Mouse (Mus musculus) heart, embryonic 15.5 days (tissue): ENCODE results near the gene Pde4a. TPM values are rescaled to one million over a fixed set of nuclear protein-coding genes. Genes with fewer than 3 reads are reported as not detected.
"Not testable (repeated sequence)": the region's sequence is repeated elsewhere in the genome, so short reads cannot be mapped to it uniquely, and the experiment has no call there.

Experiments
- ATAC-seq: fragments of 200-750 bp; cut with Nextera tagmentation; replicated peaks from 2 replicates; pipeline ENCODE4 v1.8.0; 2017; ENCODE audit warnings: low read depth, moderate TSS enrichment; ENCODE audit not compliant: insufficient number of reproducible peaks, insufficient read depth, low FRiP score
- H3K27ac ChIP-seq: fragments of 300-500 bp; sonication (generic); 2 replicates; pipeline ENCODE4 v1.5.1; 2015; ENCODE audit warnings: mild to moderate bottlenecking, inconsistent platforms
- H3K27me3 ChIP-seq: fragments of 300-500 bp; sonication (generic); 2 replicates; pipeline ENCODE4 v1.6.1; 2015; ENCODE audit warnings: inconsistent platforms
- H3K36me3 ChIP-seq: fragments of 300-500 bp; sonication (generic); 2 replicates; pipeline ENCODE4 v1.6.1; 2015; ENCODE audit warnings: mild to moderate bottlenecking, inconsistent platforms
- H3K4me1 ChIP-seq: fragments of 300-500 bp; sonication (generic); replicated peaks from 2 replicates; pipeline ENCODE4 v1.6.1; 2015; ENCODE audit warnings: inconsistent platforms
- H3K4me2 ChIP-seq: fragments of 300-500 bp; sonication (generic); 2 replicates; pipeline ENCODE4 v1.6.1; 2015; ENCODE audit warnings: inconsistent platforms, mild to moderate bottlenecking, moderate library complexity
- H3K4me3 ChIP-seq: fragments of 300-500 bp; sonication (generic); 2 replicates; pipeline ENCODE4 v1.5.1; 2015; ENCODE audit warnings: mild to moderate bottlenecking, inconsistent platforms
- H3K9ac ChIP-seq: fragments of 300-500 bp; sonication (generic); 2 replicates; pipeline ENCODE4 v1.6.1; 2015; ENCODE audit warnings: mild to moderate bottlenecking, inconsistent platforms
- H3K9me3 ChIP-seq: fragments of 300-500 bp; sonication (generic); replicated peaks from 2 replicates; pipeline ENCODE4 v1.6.1; 2016; ENCODE audit warnings: inconsistent platforms
- WGBS: fragments of 180-500 bp; shearing (Covaris S2); methylation state at CpG from one replicate; pipeline ENCODE4 v1.1.7; 2015; ENCODE audit warnings: mixed read lengths; 5-methylcytosine and 5-hydroxymethylcytosine counted together
- polyA plus RNA-seq: library from polyadenylated mRNA; unstranded; fragments of >200 nt; fragmentation: Nextera tagmentation; extraction: Ambion mirVana; gene quantifications from 2 replicates; pipeline ENCODE4 v1.2.1, GENCODE M21; 2015

Gene Pde4a
- polyA plus RNA-seq, 1 experiment from 2014 or later: 13.0 TPM

DNA sequence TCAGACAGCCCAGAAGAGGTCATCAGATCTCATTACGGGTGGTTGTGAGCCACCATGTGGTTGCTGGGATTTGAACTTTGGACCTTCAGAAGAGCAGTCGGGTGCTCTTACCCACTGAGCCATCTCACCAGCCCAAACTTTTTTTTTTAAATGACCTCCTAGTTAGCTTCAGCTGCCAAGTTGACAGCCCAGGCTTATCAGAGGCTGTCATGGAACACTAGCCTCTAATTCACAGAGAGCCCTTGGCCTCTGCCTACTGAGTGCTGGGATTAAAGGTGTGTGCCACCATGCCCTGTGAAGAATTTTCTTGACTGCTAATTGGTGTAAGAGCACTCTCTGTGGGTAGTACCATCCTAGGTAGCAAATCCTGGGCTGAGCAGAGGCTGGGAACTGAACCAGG lies 58.0 kb downstream of the Pde4a start:
- H3K4me1 ChIP-seq: peaks cover 35% of the 10 kb centered on the region
- H3K4me2 ChIP-seq, H3K27ac ChIP-seq, ATAC-seq, H3K9me3 ChIP-seq, H3K9ac ChIP-seq, H3K27me3 ChIP-seq, H3K36me3 ChIP-seq, H3K4me3 ChIP-seq: not testable (repeated sequence)
- WGBS: 98% methylated on average over 2 of the region's 2 CpGs

DNA sequence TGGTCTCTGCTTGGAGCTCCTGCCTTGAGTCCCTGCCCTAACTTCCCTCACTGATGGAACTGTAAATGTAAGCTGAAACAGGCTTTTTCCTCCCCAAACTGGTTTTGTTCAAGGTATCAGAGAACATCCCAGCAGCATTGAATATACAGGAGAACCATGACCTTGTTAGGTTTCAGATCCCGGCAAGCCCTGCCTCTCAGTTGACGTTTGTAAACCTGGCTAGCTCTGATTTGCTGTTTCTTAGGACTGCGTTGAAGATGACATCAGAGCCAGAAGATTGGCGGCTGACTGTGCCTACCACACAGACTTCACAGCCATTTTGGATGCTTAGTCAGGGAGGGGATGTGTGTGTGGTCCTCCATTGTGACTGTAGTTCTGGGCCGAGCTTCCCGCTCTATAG lies 58.4 kb downstream of the Pde4a start:
- no peak overlapping the region for H3K4me3 ChIP-seq
- no peaks in the 10 kb centered on the region for H3K36me3 ChIP-seq
- no peak for ATAC-seq
- no peak overlapping the region for H3K9ac ChIP-seq
- WGBS: 88% methylated on average over 6 of the region's 6 CpGs
- H3K27me3 ChIP-seq: no peaks in the 10 kb centered on the region
- no peaks in the 10 kb centered on the region for H3K9me3 ChIP-seq
- no peak overlapping the region for H3K4me2 ChIP-seq
- H3K4me1 ChIP-seq: peaks cover 35% of the 10 kb centered on the region
- no peak overlapping the region for H3K27ac ChIP-seq

DNA sequence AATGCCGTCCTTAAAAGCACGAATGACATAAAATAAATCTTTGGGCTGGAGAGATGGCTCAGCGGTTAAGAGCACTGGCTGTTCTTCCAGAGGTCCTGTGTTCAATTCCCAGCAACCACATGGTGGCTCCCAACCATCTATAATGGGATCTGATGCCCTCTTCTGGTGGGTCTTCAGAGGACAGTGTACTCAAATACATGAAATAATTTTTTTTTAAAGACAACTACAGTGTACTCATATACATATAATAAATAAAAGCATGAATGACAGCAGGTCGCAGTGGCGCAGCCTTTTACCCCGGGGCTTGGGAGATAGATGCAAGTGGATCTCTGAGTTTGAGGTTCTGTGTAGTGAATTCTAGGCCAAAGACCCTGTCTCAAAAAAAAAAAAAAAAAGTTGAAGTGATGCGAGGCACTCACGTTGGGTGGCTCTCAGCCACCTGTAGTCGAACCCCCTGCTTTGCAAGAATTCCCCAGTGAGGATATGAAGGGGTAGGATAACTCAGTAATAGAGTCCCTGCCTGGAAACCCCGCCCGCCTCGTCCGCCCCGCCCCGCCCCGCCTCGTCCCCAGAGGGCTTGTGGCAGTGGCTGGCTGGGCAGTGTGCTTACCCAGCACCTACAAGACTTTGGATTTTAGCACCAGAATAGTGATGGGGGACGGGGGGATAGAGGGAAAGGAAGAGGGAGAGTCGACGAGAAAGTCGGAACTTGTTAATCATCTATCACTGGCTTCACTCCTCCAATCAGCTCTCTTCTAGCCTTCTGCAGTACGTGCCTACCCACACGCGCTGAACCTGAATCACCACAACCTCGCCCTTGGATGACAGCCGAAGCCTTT lies 59.3 kb downstream of the Pde4a start:
- peak overlapping the region; percentile 42 for H3K9ac ChIP-seq
- peak overlapping the region; percentile 77 for H3K27ac ChIP-seq
- WGBS: 21% methylated on average over 26 of the region's 26 CpGs
- H3K4me1 ChIP-seq: peaks cover 35% of the 10 kb centered on the region
- ATAC-seq: 0 out of 2 replicates have a peak, but pooled peaks have one; percentile 49
- peak overlapping the region; percentile 50 for H3K4me3 ChIP-seq
- peaks cover 8% of the 10 kb centered on the region for H3K36me3 ChIP-seq
- peak overlapping the region; percentile 70 for H3K4me2 ChIP-seq
- no peaks in the 10 kb centered on the region for H3K27me3 ChIP-seq
- H3K9me3 ChIP-seq: no peaks in the 10 kb centered on the region

DNA sequence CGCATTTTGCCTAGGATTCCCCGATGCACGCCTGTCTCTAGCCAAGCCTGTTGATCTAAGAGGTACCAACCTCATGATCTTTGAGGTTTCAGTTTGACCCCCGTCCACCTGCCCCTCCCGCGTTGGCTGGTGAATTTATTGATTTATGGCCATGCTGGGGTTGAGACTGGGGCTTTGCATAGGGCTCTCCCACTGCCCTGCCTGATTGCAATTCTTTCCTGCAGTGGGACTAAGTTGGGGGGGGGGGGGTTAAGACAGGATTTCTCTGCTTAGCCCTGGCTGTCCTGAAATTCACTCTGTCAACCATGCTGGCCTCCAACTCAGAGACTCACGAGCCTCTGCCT lies 59.9 kb downstream of the Pde4a start:
- Histone ChIP-seq H3K36me3 (peaks cover 14% of the 10 kb centered on the region), H3K4me1 (peaks cover 35% of the 10 kb centered on the region), H3K27me3 (no peaks in the 10 kb centered on the region), H3K9me3 (no peaks in the 10 kb centered on the region), H3K4me3 (peak overlapping the region; percentile 50), H3K9ac (peak overlapping the region; percentile 42), H3K27ac (peak overlapping the region; percentile 77), H3K4me2 (peak overlapping the region; percentile 70)
- whole genome bisulfite sequencing: 12% methylated on average over 7 of the region's 7 CpGs
- no peak for ATAC-seq

DNA sequence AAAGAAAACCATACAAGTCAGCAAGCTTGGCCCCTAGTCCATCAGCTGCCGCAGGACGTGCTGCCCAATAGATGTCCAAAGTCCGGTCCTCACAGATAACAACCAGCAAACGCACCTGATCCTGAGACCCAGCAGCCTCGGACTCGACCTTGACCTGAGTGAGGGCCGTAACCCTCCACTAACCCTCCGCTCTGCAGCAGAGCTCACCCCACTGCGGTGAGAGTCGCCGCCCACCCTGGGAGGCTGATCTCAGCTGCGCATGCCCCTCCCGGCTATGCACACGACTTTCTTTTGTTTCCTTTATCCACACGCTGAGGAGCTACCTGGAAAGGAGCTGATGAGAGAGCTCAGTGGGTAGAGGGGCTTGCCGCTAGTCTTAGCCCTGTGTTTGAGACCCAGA lies 61.8 kb downstream of the Pde4a start:
- peak; percentile 51 for ATAC-seq
- Histone ChIP-seq H3K27ac (peak overlapping the region; percentile 31; the same call in 1 of the 2 replicates), H3K27me3 (no peaks in the 10 kb centered on the region), H3K9ac (peak overlapping the region; percentile 56), H3K9me3 (no peaks in the 10 kb centered on the region), H3K4me3 (peak overlapping the region; percentile 46), H3K4me2 (peak overlapping the region; percentile 73), H3K4me1 (peaks cover 24% of the 10 kb centered on the region), H3K36me3 (peaks cover 32% of the 10 kb centered on the region)
- 8% methylated on average over 16 of the region's 16 CpGs for WGBS

DNA sequence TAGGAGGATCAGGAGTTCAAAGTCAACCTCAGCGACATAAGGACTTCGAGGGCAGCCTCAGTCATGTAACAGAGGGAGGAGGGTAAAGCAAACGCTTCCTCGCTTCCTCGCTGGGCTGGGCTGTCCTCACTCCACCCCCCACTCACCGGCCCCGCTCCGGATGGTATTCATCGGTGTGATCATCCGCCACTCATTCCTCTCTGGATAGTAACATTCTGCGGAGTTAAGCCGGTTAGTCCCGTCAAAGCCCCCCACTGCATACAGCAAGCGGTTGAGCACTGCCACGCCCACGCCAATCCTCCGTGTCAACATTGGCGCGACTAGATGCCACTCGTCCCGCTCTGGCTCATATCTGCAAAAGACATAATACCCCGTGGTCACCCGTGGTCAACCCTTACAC lies 66.0 kb downstream of the Pde4a start:
- no peak for ATAC-seq
- Histone ChIP-seq H3K27ac (no peak overlapping the region), H3K4me3 (no peak overlapping the region), H3K4me1 (peaks cover 20% of the 10 kb centered on the region), H3K27me3 (no peaks in the 10 kb centered on the region), H3K9ac (no peak overlapping the region), H3K36me3 (peaks cover 68% of the 10 kb centered on the region), H3K9me3 (no peaks in the 10 kb centered on the region), H3K4me2 (no peak overlapping the region)
- 50% methylated on average over 23 of the region's 23 CpGs for WGBS

DNA sequence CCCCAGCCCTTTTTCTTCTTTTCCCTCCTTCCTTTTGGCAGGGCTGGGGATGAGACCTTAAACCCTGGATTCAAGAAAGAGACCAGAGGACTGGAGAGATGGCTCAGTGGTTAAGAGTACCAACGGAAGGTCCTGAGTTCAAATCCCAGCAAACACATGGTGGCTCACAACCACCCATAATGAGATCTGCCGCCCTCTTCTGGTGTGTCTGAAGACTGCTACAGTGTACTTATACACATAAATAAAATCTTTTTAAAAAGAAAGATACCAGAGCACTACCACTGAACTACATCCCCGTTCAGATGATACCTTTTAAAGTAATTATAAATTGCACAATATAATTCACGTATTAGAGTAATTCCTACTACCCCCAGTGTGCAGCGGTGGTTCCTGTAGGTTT lies 67.4 kb downstream of the Pde4a start:
- H3K9me3 ChIP-seq: no peaks in the 10 kb centered on the region
- H3K36me3 ChIP-seq: peaks cover 68% of the 10 kb centered on the region
- ATAC-seq: no peak

DNA sequence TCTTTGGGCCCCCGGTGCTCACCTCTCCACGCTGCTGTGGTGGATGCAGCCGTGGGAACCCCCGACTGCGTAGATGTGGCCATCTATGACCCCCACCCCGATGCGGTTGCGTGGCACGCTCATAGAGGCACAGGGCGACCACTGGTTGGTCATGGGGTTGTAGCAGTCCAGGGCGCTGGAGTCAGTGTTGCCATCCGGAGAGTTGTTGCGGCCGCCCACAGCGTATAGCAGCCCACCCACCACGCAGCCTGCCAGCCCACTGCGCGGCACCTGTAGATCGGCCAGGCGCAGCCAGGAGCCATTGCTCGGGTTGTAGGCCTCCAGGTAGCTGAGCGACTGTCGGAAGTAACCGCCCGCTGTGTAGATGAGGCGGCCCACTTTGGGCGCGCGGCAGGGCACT lies 67.9 kb downstream of the Pde4a start:
- H3K4me3 ChIP-seq: no peak overlapping the region
- WGBS: 93% methylated on average over 29 of the region's 29 CpGs
- no peak overlapping the region for H3K27ac ChIP-seq
- H3K4me1 ChIP-seq: peaks cover 19% of the 10 kb centered on the region
- H3K9me3 ChIP-seq: no peaks in the 10 kb centered on the region
- no peak for ATAC-seq
- H3K4me2 ChIP-seq: no peak overlapping the region
- no peaks in the 10 kb centered on the region for H3K27me3 ChIP-seq
- no peak overlapping the region for H3K9ac ChIP-seq
- peaks cover 68% of the 10 kb centered on the region for H3K36me3 ChIP-seq

More for the DNA sequence above, 67.4 kb downstream of the Pde4a start:
- Histone ChIP-seq H3K27ac (no peak overlapping the region), H3K9ac (no peak overlapping the region), H3K4me2 (no peak overlapping the region), H3K27me3 (no peaks in the 10 kb centered on the region), H3K4me1 (peaks cover 20% of the 10 kb centered on the region), H3K4me3 (no peak overlapping the region)
- 85% methylated on average over 5 of the region's 5 CpGs for WGBS

DNA sequence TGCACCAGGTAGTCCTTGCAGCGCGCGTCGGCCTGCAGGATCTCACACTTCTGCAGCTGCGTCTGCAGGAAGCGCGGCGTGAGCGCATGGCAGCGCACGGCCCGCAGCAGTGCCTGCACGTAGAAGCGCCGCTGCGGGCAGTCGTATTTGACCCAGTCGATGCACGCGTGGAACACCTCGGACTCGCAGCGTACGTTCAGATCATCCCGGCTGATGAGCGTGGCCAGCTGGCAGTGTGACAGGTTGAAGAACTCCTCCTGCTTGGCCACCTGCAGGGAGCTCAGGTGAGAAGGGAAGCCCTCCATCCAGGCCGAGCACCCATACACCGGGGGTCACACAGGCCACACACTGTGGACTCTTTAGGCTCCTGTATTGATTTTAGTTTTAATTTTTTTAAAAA lies 68.3 kb downstream of the Pde4a start:
- no peak overlapping the region for H3K4me2 ChIP-seq
- 85% methylated on average over 28 of the region's 28 CpGs for WGBS
- peaks cover 68% of the 10 kb centered on the region for H3K36me3 ChIP-seq

DNA sequence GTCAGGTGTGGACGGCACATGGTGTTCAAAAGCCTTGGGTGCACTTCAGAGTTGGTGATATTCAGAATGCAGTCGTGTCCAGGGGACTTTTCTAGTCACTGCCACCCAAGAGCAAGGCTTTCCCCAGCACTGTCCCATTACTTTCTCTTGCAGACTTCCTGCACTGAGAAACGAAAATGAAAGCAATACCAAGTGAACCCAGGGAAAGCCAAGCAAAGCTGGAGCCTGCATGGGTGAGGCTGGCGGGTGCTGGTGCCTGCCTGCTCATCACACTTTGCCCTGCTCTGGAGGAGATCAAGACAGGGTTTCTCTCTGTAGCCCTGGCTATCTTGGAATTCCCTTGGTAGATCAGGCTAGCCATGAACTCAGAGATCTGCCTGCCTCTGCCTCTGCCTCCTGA lies 69.8 kb downstream of the Pde4a start:
- no peak overlapping the region for H3K4me3 ChIP-seq
- H3K36me3 ChIP-seq: peaks cover 54% of the 10 kb centered on the region
- H3K9ac ChIP-seq: no peak overlapping the region
- ATAC-seq: no peak
- H3K9me3 ChIP-seq: no peaks in the 10 kb centered on the region
- H3K4me1 ChIP-seq: peaks cover 21% of the 10 kb centered on the region
- 74% methylated on average over 4 of the region's 4 CpGs for WGBS
- no peaks in the 10 kb centered on the region for H3K27me3 ChIP-seq
- no peak overlapping the region for H3K4me2 ChIP-seq
- no peak overlapping the region for H3K27ac ChIP-seq

More for the DNA sequence above, 68.3 kb downstream of the Pde4a start:
- peaks cover 19% of the 10 kb centered on the region for H3K4me1 ChIP-seq
- no peaks in the 10 kb centered on the region for H3K27me3 ChIP-seq
- no peak for ATAC-seq
- H3K9ac ChIP-seq: no peak overlapping the region
- no peaks in the 10 kb centered on the region for H3K9me3 ChIP-seq
- H3K27ac ChIP-seq: no peak overlapping the region
- H3K4me3 ChIP-seq: no peak overlapping the region

DNA sequence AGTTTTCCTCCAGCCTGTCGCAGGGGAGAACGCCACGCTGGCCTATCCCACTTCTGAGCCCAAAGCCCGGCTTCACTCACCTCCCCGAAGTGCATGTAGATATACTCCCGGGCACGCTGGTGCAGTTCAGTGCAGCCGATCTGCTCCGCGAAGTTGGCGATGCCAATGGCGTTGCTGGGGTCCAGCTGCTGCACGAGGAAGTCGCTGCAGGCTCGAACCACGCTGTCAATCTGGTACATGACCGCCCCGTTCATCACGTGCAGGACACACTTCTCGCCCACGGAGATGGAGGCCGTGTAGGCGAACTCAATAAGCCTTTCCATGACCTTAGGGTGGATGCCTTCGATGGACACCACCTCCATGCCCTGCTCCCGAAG lies 71.5 kb downstream of the Pde4a start:
- ATAC-seq: no peak
- H3K27ac ChIP-seq: peak overlapping the region; percentile 98
- 79% methylated on average over 25 of the region's 25 CpGs for WGBS
- H3K27me3 ChIP-seq: no peaks in the 10 kb centered on the region
- peak overlapping the region; percentile 97 for H3K4me3 ChIP-seq
- peaks cover 38% of the 10 kb centered on the region for H3K36me3 ChIP-seq
- peaks cover 22% of the 10 kb centered on the region for H3K4me1 ChIP-seq
- H3K4me2 ChIP-seq: peak overlapping the region; percentile 83
- H3K9ac ChIP-seq: peak overlapping the region; percentile 100
- no peaks in the 10 kb centered on the region for H3K9me3 ChIP-seq
